Mouse (Mus musculus) layer of hippocampus, adult 9-11 months (tissue): ENCODE data around the gene Gm36028.

Source experiments
- DNase-seq: peaks from one replicate; pipeline ENCODE4 v3.0.0; 2022

The Gm36028 gene

GRCm38 (mm10) chr16:37861029-37861428, at the start of gene Gm36028:
Gm36028 (minus strand) TSS chr16:37861146.
- no peak for DNase-seq

GRCm38 (mm10) chr16:37906456-37906855, 45.5 kb upstream of the Gm36028 start:
- no peak for DNase-seq

- DNase-seq, result no peak
Measured at GRCm38 (mm10) chr16:37901318-37901717, 40.4 kb upstream of the Gm36028 start.

- no peak for DNase-seq
Measured at GRCm38 (mm10) chr16:37899357-37899756, 38.4 kb upstream of the Gm36028 start.

- no peak for DNase-seq
Measured at GRCm38 (mm10) chr16:37898790-37899189, 37.8 kb upstream of the Gm36028 start.

- no peak for DNase-seq
Measured at GRCm38 (mm10) chr16:37893942-37894341, 33.0 kb upstream of the Gm36028 start.

GRCm38 (mm10) chr16:37893381-37893780, 32.4 kb upstream of the Gm36028 start:
- no peak for DNase-seq

GRCm38 (mm10) chr16:37892667-37893066, 31.7 kb upstream of the Gm36028 start:
- no peak for DNase-seq

- DNase-seq, result no peak
Measured at GRCm38 (mm10) chr16:37888986-37889385, 28.0 kb upstream of the Gm36028 start.

- DNase-seq, result no peak
Measured at GRCm38 (mm10) chr16:37881168-37881567, 20.2 kb upstream of the Gm36028 start.

GRCm38 (mm10) chr16:37879750-37880419, 18.9 kb upstream of the Gm36028 start:
- DNase-seq, result no peak

- no peak for DNase-seq
Measured at GRCm38 (mm10) chr16:37878951-37879505, 18.1 kb upstream of the Gm36028 start.

- DNase-seq, result no peak
Measured at GRCm38 (mm10) chr16:37877406-37877805, 16.5 kb upstream of the Gm36028 start.

- DNase-seq, result no peak
Measured at GRCm38 (mm10) chr16:37874501-37875235, 13.7 kb upstream of the Gm36028 start.

- DNase-seq, result peak; percentile 38
Measured at GRCm38 (mm10) chr16:37871112-37871715, 10.3 kb upstream of the Gm36028 start.

- DNase-seq, result no peak
Measured at GRCm38 (mm10) chr16:37869470-37870231, 8.7 kb upstream of the Gm36028 start.

- peak; percentile 78 for DNase-seq
Measured at GRCm38 (mm10) chr16:37868506-37869469, 7.8 kb upstream of the Gm36028 start.

GRCm38 (mm10) chr16:37867791-37868505, 7.0 kb upstream of the Gm36028 start, which contains the start of gene Lrrc58:
Lrrc58 (plus strand) TSS chr16:37868389.
- DNase-seq, result peak; percentile 86

- DNase-seq, result no peak
Measured at GRCm38 (mm10) chr16:37865841-37866240, 4.9 kb upstream of the Gm36028 start.

GRCm38 (mm10) chr16:37863876-37864275, 2.9 kb upstream of the Gm36028 start:
- no peak for DNase-seq

GRCm38 (mm10) chr16:37860213-37860612, 733 bp downstream of the Gm36028 start:
- DNase-seq, result no peak
